Mouse (Mus musculus) cerebellum, adult 2 months (tissue): ENCODE data around the gene Nr1h2.

Experiments used
- CTCF ChIP-seq: fragments of 200-500 bp; IDR thresholded peaks from 2 replicates; pipeline ENCODE4 v1.5.1; 2011; ENCODE audit warnings: low read depth, mild to moderate bottlenecking, control low read depth, low read length, moderate library complexity, borderline replicate concordance; ENCODE audit not compliant: insufficient read depth
- POLR2A ChIP-seq: fragments of 200-500 bp; IDR thresholded peaks from 2 replicates; pipeline ENCODE4 v1.6.1; 2011; ENCODE audit warnings: low read length, control low read depth, borderline replicate concordance; ENCODE audit not compliant: insufficient read depth

DNA sequence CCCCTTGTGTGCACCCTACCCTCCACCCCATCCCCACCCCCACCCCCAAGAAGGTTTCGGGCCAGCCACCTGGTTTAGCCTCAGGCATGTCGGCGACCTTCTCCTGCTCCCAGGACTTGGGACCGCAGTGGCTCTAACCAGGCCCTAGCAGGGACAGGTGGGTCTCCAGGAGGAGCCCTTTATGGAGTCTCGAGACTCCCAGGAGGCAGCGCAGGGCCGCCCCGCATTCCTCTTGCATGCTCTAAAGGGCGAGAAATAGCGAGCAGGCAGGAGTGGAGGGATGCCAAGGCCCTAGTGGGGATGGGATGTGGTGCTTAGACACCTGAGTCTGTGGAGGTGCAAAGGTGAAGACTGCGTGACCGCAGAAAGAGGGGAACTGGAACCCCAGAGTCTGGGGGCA is 29.2 kb downstream of the Nr1h2 start, which contains the start of gene Mybpc2:
- TF ChIP-seq CTCF (no peak), POLR2A (no peak)
